Mouse (Mus musculus): Measurements from ENCODE around the gene Dlat.

Gene Dlat

GRCm38 (mm10) chr9:50590856-50591518, 68.6 kb downstream of the Dlat start:
- Histone ChIP-seq H3K27me3 (ENCODE audit: control insufficient read depth, insufficient read depth, low read length, poor library complexity, severe bottlenecking) (no peaks in the 10 kb centered on the region), H3K36me3 (ENCODE audit: control insufficient read depth, insufficient read depth, low read length, poor library complexity, severe bottlenecking) (no peaks in the 10 kb centered on the region)
- peak; percentile 12 for DNase-seq (ENCODE audit: low read depth, low spot score)

DNA sequence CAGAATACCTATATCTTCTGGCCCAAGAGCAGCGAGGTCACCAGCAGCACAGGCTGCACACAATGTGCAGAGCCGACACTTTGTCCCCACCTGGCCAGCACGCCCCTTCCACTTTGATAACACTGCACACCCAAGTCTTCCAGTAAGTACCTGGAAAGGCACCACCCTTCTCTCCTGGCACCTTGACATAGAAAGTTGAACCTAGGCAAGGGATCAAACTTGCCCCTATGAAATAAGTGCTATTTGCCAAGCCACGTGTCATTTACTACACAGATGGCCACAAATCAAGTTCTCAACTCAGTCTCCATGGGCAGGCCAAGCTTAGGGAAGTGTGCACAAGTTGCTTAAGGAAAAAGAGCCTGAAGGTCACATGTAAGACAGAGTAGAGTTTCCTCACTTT, 72.6 kb downstream of the Dlat start:
- no peak for DNase-seq (ENCODE audit: low read depth, low spot score)
- H3K36me3 ChIP-seq (ENCODE audit: control insufficient read depth, insufficient read depth, low read length, poor library complexity, severe bottlenecking) = no peaks in the 10 kb centered on the region
- no peaks in the 10 kb centered on the region for H3K27me3 ChIP-seq (ENCODE audit: control insufficient read depth, insufficient read depth, low read length, poor library complexity, severe bottlenecking)

GRCm38 (mm10) chr9:50585145-50585818, 74.3 kb downstream of the Dlat start:
- no peaks in the 10 kb centered on the region for H3K36me3 ChIP-seq (ENCODE audit: control insufficient read depth, insufficient read depth, low read length, poor library complexity, severe bottlenecking)
- H3K27me3 ChIP-seq (ENCODE audit: control insufficient read depth, insufficient read depth, low read length, poor library complexity, severe bottlenecking) = no peaks in the 10 kb centered on the region
- DNase-seq (ENCODE audit: low read depth, low spot score) = no peak
